In the genomic region with DNA sequence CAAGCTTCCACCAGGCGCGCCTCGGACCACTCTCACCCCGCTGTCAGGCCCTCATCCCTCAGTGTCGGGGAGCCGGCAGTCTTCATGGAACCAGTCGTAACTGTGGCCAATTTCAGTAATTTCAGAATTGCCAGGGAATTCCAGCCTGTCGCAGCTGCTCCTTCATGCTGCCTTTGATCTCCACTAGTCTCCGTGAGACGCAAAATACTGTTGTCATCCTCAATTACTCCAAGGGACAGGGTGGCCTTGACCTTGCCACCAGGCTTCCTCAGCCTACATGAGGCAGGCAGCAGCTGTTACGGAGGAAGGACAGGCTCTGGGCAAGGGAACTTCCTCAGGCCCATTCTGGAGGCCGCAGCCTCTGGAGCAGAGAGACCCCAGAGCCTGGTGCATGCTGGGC, we compare ENCODE assay signal across 29 mouse cellular contexts. TPM values are rescaled to one million over a fixed set of nuclear protein-coding genes. Genes with fewer than 3 reads are reported as not detected.
DNase-seq lines count a peak whose midpoint lies in the region; ATAC-seq lines count a peak whose summit lies in the region.
"Had no signal": no experiment of that assay in that cellular context is flagged by ENCODE, and none has a peak within 500 bp of the region (broad histone marks: within the 10 kb centered on the region; RNA-seq: fewer than 3 reads in every experiment).

No protein-coding gene starts in this region.

- peak; percentile 55 for DNase-seq in adrenal gland, adult 8-10 months
- no peak for DNase-seq in adrenal gland, postnatal 10 days
- DNase-seq in midbrain, embryonic 10.5 days (ENCODE audit: low spot score), result no peak
- DNase-seq in midbrain, embryonic 11.5 days (ENCODE audit: low spot score, missing footprints), result no peak
- DNase-seq in adrenal gland, postnatal 36 days, result peak; percentile 38 to 57
- DNase-seq in retina, postnatal 1 day, result peak; percentile 64
- no peak for DNase-seq in frontal cortex, postnatal 36 days (ENCODE audit: low spot score in 2 of 2)
- DNase-seq: cerebellum, adult 8-10 months; cerebellum, postnatal 36 days; gastrocnemius, postnatal 14 days; heart, adult 11 months; heart, postnatal 10 days; kidney, adult 18-20 months; layer of hippocampus, adult 9-11 months; liver, embryonic 13.5 days; lung, embryonic 14.5 days; lung, postnatal 36 days; right cerebral cortex, postnatal 14 days; thymus, adult 2 months had no signal

- no peaks in the 10 kb centered on the region for H3K9me3 ChIP-seq in midbrain, embryonic 10.5 days (replicated peaks)
- no peaks in the 10 kb centered on the region for H3K9me3 ChIP-seq in midbrain, embryonic 11.5 days (ENCODE audit: control insufficient read depth, low read length)
- H3K9me3 ChIP-seq: forebrain, embryonic 15.5 days; hindbrain, embryonic 12.5 days; limb, embryonic 13.5 days; liver, embryonic 13.5 days had no signal

- H3K9ac ChIP-seq in midbrain, embryonic 11.5 days (ENCODE audit: low read length), result no peak overlapping the region
- H3K9ac ChIP-seq: forebrain, embryonic 15.5 days; heart, embryonic 12.5 days; hindbrain, embryonic 12.5 days; limb, embryonic 13.5 days; liver, embryonic 13.5 days; lung, embryonic 14.5 days had no signal

- H3K4me1 ChIP-seq in midbrain, embryonic 10.5 days, result peaks cover 42% of the 10 kb centered on the region
- no peaks in the 10 kb centered on the region for H3K4me1 ChIP-seq in midbrain, embryonic 11.5 days (ENCODE audit: control insufficient read depth, insufficient read depth, low read length)
- H3K4me1 ChIP-seq: forebrain, embryonic 15.5 days; heart, embryonic 12.5 days; limb, embryonic 13.5 days; liver, embryonic 13.5 days had no signal

- H3K36me3 ChIP-seq in midbrain, embryonic 10.5 days, result no peaks in the 10 kb centered on the region
- no peaks in the 10 kb centered on the region for H3K36me3 ChIP-seq in midbrain, embryonic 11.5 days (ENCODE audit: control insufficient read depth, insufficient read depth, low read length)
- H3K36me3 ChIP-seq: forebrain, embryonic 15.5 days; heart, embryonic 12.5 days; hindbrain, embryonic 12.5 days; limb, embryonic 13.5 days; liver, embryonic 13.5 days had no signal

- H3K27ac ChIP-seq in midbrain, embryonic 10.5 days (replicated peaks), result 0 out of 2 replicates have a peak overlapping the region, but pooled peaks have one; percentile 18
- H3K27ac ChIP-seq in midbrain, embryonic 11.5 days (ENCODE audit: low read depth, low read length), result no peak overlapping the region
- H3K27ac ChIP-seq: forebrain, embryonic 15.5 days; hindbrain, embryonic 12.5 days; kidney, postnatal 0 days; limb, embryonic 13.5 days; liver, embryonic 13.5 days had no signal

- H3K27me3 ChIP-seq in midbrain, embryonic 10.5 days (ENCODE audit: low read depth, poor library complexity, severe bottlenecking), result no peaks in the 10 kb centered on the region; the same call in 1 of the 2 replicates
- H3K27me3 ChIP-seq in midbrain, embryonic 11.5 days (ENCODE audit: control insufficient read depth, insufficient read depth, low read length), result no peaks in the 10 kb centered on the region
- H3K27me3 ChIP-seq: forebrain, embryonic 15.5 days; hindbrain, embryonic 12.5 days; limb, embryonic 13.5 days; liver, embryonic 13.5 days; Patski had no signal

- H3K4me2 ChIP-seq in midbrain, embryonic 11.5 days, result no peak overlapping the region
- H3K4me2 ChIP-seq: forebrain, embryonic 15.5 days; heart, embryonic 12.5 days; hindbrain, embryonic 12.5 days; limb, embryonic 13.5 days; liver, embryonic 13.5 days; lung, embryonic 14.5 days had no signal

- H3K4me3 ChIP-seq in midbrain, embryonic 10.5 days, result no peak overlapping the region
- H3K4me3 ChIP-seq in midbrain, embryonic 11.5 days (ENCODE audit: low read depth, low read length), result no peak overlapping the region
- H3K4me3 ChIP-seq: erythroblast, embryonic 14.5 days; forebrain, embryonic 15.5 days; heart, embryonic 12.5 days; hindbrain, embryonic 12.5 days; limb, embryonic 13.5 days; liver, embryonic 13.5 days; megakaryocyte, embryonic 14.5 days had no signal

- 81% methylated on average over 12 of the region's 12 CpGs for WGBS in midbrain, embryonic 10.5 days
- 74% methylated on average over 12 of the region's 12 CpGs for WGBS in midbrain, embryonic 11.5 days

- ATAC-seq in midbrain, embryonic 11.5 days (ENCODE audit: low FRiP score), result no peak; the same call in 1 of the 2 replicates
- ATAC-seq: inflammation-experienced regulatory T-cells, adult 6 months; Patski had no signal

RNA-seq across cellular contexts. Expression of a gene that starts 15.5 kb away (rescaled TPM):
- 10 to 100 TPM; 12.7 to 15.3 (median 14.2) TPM for total RNA-seq in adrenal gland, adult 8-10 months (2022)
- 10 to 100 TPM; 14.4 to 18.3 TPM for total RNA-seq in adrenal gland, postnatal 10 days (2021)
- 1.7 and 1.9 TPM in 2 replicates for polyA plus RNA-seq in midbrain, embryonic 10.5 days (2016; fragmentation: Nextera tagmentation; extraction: Ambion mirVana)
- polyA plus RNA-seq in midbrain, embryonic 11.5 days (2014; fragmentation: Nextera tagmentation; extraction: Ambion mirVana), result 1.9 and 2.5 TPM in 2 replicates
- total RNA-seq in adrenal gland, postnatal 36 days (2021), result 10 to 100 TPM in 1 of 2 experiments, 1 to 10 TPM in 1; 7.9 to 13.2 TPM
- total RNA-seq: monocyte, adult 5-6 weeks had no signal

Comparison
In these comparisons a context has a peak if more than half of its experiments do, and no peak if none do; other contexts are left out.
1. DNase-seq: peak in adrenal gland, adult 8-10 months (single experiment), adrenal gland, postnatal 36 days (2 of 2) and retina, postnatal 1 day (single experiment); none in adrenal gland, postnatal 10 days (single experiment), midbrain, embryonic 10.5 days (single experiment), midbrain, embryonic 11.5 days (single experiment) and frontal cortex, postnatal 36 days (0 of 2).